8 mouse cellular contexts compared by ENCODE assay signal in genomic region chr1:167211979-167212614, GRCm38 (mm10).
DNase-seq lines count a peak whose midpoint lies in the region; ATAC-seq and TF ChIP-seq lines count a peak whose summit lies in the region.

No protein-coding gene starts in this region.

- peak overlapping the region; percentile 20; the same call in 1 of the 2 replicates for H3K4me2 ChIP-seq in embryonic facial prominence, embryonic 14.5 days (ENCODE audit: low read depth, low read length)
- peak overlapping the region; percentile 42 for H3K4me2 ChIP-seq in hindbrain, embryonic 14.5 days (replicated peaks)

- no peaks in the 10 kb centered on the region for H3K36me3 ChIP-seq in embryonic facial prominence, embryonic 14.5 days (ENCODE audit: control insufficient read depth, insufficient read depth, low read length)
- H3K36me3 ChIP-seq in hindbrain, embryonic 14.5 days (replicated peaks; ENCODE audit: control insufficient read depth, insufficient read depth): no peaks in the 10 kb centered on the region

- H3K9ac ChIP-seq in embryonic facial prominence, embryonic 14.5 days (ENCODE audit: low read depth, low read length): no peak overlapping the region
- no peak overlapping the region for H3K9ac ChIP-seq in hindbrain, embryonic 14.5 days

- no peak for TF ChIP-seq POLR2A in brain, embryonic 14.5 days (IDR thresholded peaks at IDR 0.05; ENCODE audit: borderline replicate concordance, extremely low read depth, insufficient read depth, insufficient read length, poor library complexity, severe bottlenecking)

- peak; percentile 81; the same call in 1 of the 2 replicates for TF ChIP-seq CTCF in brain, embryonic 14.5 days (IDR thresholded peaks at IDR 0.05; ENCODE audit: borderline replicate concordance, extremely low read depth, insufficient read depth, insufficient read length)

- no peak overlapping the region for H3K27ac ChIP-seq in embryonic facial prominence, embryonic 14.5 days (replicated peaks; ENCODE audit: low read depth, low read length)
- 0 out of 2 replicates have a peak overlapping the region, but pooled peaks have one; percentile 32 for H3K27ac ChIP-seq in hindbrain, embryonic 14.5 days

- no peak overlapping the region for H3K4me3 ChIP-seq in embryonic facial prominence, embryonic 14.5 days (ENCODE audit: low read depth, low read length)
- H3K4me3 ChIP-seq in hindbrain, embryonic 14.5 days (replicated peaks; ENCODE audit: low read length): no peak overlapping the region

- ATAC-seq in embryonic facial prominence, embryonic 14.5 days (ENCODE audit: low read depth): peak; percentile 71
- peak; percentile 73 for ATAC-seq in hindbrain, embryonic 14.5 days (ENCODE audit: low FRiP score)

- no peaks in the 10 kb centered on the region for H3K4me1 ChIP-seq in embryonic facial prominence, embryonic 14.5 days (ENCODE audit: control insufficient read depth, insufficient read depth, low read length)
- H3K4me1 ChIP-seq in hindbrain, embryonic 14.5 days (replicated peaks; ENCODE audit: control insufficient read depth, insufficient read depth, low read length): no peaks in the 10 kb centered on the region

- peak; percentile 53 for DNase-seq in gastrocnemius, adult 18-20 months (ENCODE audit: low spot score)
- no peak for DNase-seq in gastrocnemius, adult 8-10 months (ENCODE audit: low spot score in 2 of 2)
- peak; percentile 86 for DNase-seq in brain, embryonic 14.5 days (ENCODE audit: low read depth)
- peak; percentile 45 for DNase-seq in embryonic facial prominence, embryonic 14.5 days (ENCODE audit: low spot score)
- peak; percentile 84 for DNase-seq in hindbrain, embryonic 14.5 days (ENCODE audit: low spot score)
- DNase-seq in layer of hippocampus, adult 9-11 months: peak; percentile 47
- DNase-seq in lung, postnatal 25 days (ENCODE audit: low spot score): peak; percentile 53
- peak; percentile 64 for DNase-seq in retina, postnatal 7 days (ENCODE audit: low read depth, low spot score)

- WGBS in embryonic facial prominence, embryonic 14.5 days: 18% methylated on average over 7 of the region's 7 CpGs
- WGBS in hindbrain, embryonic 14.5 days: 24% methylated on average over 7 of the region's 7 CpGs

- H3K27me3 ChIP-seq in embryonic facial prominence, embryonic 14.5 days (replicated peaks; ENCODE audit: control insufficient read depth, insufficient read depth, low read length): no peaks in the 10 kb centered on the region; the same call in 1 of the 2 replicates
- H3K27me3 ChIP-seq in hindbrain, embryonic 14.5 days (ENCODE audit: control insufficient read depth, insufficient read depth, low read length): no peaks in the 10 kb centered on the region

- no peaks in the 10 kb centered on the region for H3K9me3 ChIP-seq in embryonic facial prominence, embryonic 14.5 days (ENCODE audit: control insufficient read depth, low read length)
- no peaks in the 10 kb centered on the region for H3K9me3 ChIP-seq in hindbrain, embryonic 14.5 days (ENCODE audit: control insufficient read depth, low read length)

Comparison
In these comparisons a context has a peak if more than half of its experiments do, and no peak if none do; other contexts are left out.
1. DNase-seq: peak in gastrocnemius, adult 18-20 months (single experiment), brain, embryonic 14.5 days (single experiment), embryonic facial prominence, embryonic 14.5 days (single experiment), hindbrain, embryonic 14.5 days (single experiment), layer of hippocampus, adult 9-11 months (single experiment), lung, postnatal 25 days (single experiment) and retina, postnatal 7 days (single experiment); none in gastrocnemius, adult 8-10 months (0 of 2).